Mouse (Mus musculus) CH12.LX (cell line): ENCODE measurements around the gene Itih5. TPM values are rescaled to one million over a fixed set of nuclear protein-coding genes. Genes with fewer than 3 reads are reported as not detected.

Source experiments
- DNase-seq: peaks from one replicate; pipeline ENCODE4 v3.0.0-alpha.2; 2013; ENCODE audit errors: extremely low read depth
- H3K27ac ChIP-seq: 2 replicates; pipeline ENCODE4 v1.5.1; 2012; ENCODE audit warnings: low read depth, mild to moderate bottlenecking, control low read depth, moderate library complexity; ENCODE audit not compliant: insufficient read depth
- H3K27me3 ChIP-seq: replicated peaks from 2 replicates; pipeline ENCODE3; 2012; ENCODE audit warnings: inconsistent platforms
- H3K36me3 ChIP-seq, 2 experiments: replicated peaks in 1 of 2; 2 replicates each; pipeline versions ENCODE3 to v1.6.1; 2012; ENCODE audit warnings: inconsistent platforms in 1 of 2, low read length in 1 of 2, mild to moderate bottlenecking in 1 of 2, mixed read lengths in 1 of 2, moderate library complexity in 1 of 2; ENCODE audit not compliant: control insufficient read depth in 1 of 2, insufficient read depth in 1 of 2
- H3K4me1 ChIP-seq, 2 experiments: 2 replicates each; pipeline ENCODE4 v1.6.1; 2012; ENCODE audit warnings: inconsistent platforms in 1 of 2, moderate library complexity in 1 of 2; ENCODE audit not compliant: insufficient read depth in 2 of 2, control insufficient read depth in 1 of 2
- H3K4me2 ChIP-seq: 2 replicates; pipeline ENCODE4 v1.6.1; 2012; ENCODE audit warnings: low read depth, mild to moderate bottlenecking, control low read depth; ENCODE audit not compliant: poor library complexity, insufficient read depth, severe bottlenecking
- H3K4me3 ChIP-seq, 3 experiments: fragments of 150-350 bp in 1 of 3; sonication (generic) in 1 of 3; replicated peaks in 1 of 3; 2 replicates each; pipeline versions ENCODE3 to v1.5.1; 2011 to 2012; ENCODE audit warnings: low read depth in 2 of 3, low read length in 2 of 3, mild to moderate bottlenecking in 2 of 3, moderate library complexity in 2 of 3, control low read depth in 1 of 3, improper control_type of control experiment in 1 of 3, inconsistent platforms in 1 of 3, mixed read lengths in 1 of 3; ENCODE audit not compliant: poor library complexity in 1 of 3
- H3K79me2 ChIP-seq: replicated peaks from 2 replicates; pipeline ENCODE4 v1.6.1; 2012; ENCODE audit warnings: mild to moderate bottlenecking, moderate library complexity; ENCODE audit not compliant: control insufficient read depth, poor library complexity, insufficient read depth, severe bottlenecking; ENCODE audit errors: extremely low read depth
- H3K9ac ChIP-seq: 2 replicates; pipeline ENCODE4 v1.6.1; 2012; ENCODE audit warnings: low read depth, mild to moderate bottlenecking, control low read depth, moderate library complexity; ENCODE audit not compliant: insufficient read depth
- H3K9me3 ChIP-seq: replicated peaks from 2 replicates; pipeline ENCODE3; 2012; ENCODE audit warnings: low read length, inconsistent platforms, mixed read lengths
- BHLHE40 ChIP-seq: IDR thresholded peaks from 2 replicates; pipeline ENCODE4 v1.6.1; 2011; ENCODE audit warnings: mild to moderate bottlenecking, low read depth, low read length, improper control_type of control experiment
- CHD1 ChIP-seq: IDR thresholded peaks from 2 replicates; pipeline ENCODE4 v1.6.1; 2012; ENCODE audit warnings: low read depth, low read length, improper control_type of control experiment, inconsistent platforms
- CHD2 ChIP-seq: IDR thresholded peaks from 2 replicates; pipeline ENCODE4 v1.6.1; 2011; ENCODE audit warnings: low read length, improper control_type of control experiment
- CTCF ChIP-seq, 2 experiments: IDR thresholded peaks in 1 of 2; conservative IDR thresholded peaks in 1 of 2; 2 replicates each; pipeline ENCODE4 v1.5.1; 2011 to 2012; ENCODE audit warnings: low read depth in 2 of 2, low read length in 2 of 2, improper control_type of control experiment in 1 of 2, inconsistent platforms in 1 of 2, mild to moderate bottlenecking in 1 of 2, moderate library complexity in 1 of 2
- E2F4 ChIP-seq: IDR thresholded peaks from 2 replicates; pipeline ENCODE4 v1.6.1; 2011; ENCODE audit warnings: low read depth, low read length, improper control_type of control experiment; ENCODE audit not compliant: insufficient replicate concordance
- ELF1 ChIP-seq: IDR thresholded peaks from 2 replicates; pipeline ENCODE4 v1.6.1; 2014; ENCODE audit warnings: low read depth, mild to moderate bottlenecking, inconsistent platforms, low read length, improper control_type of control experiment
- ETS1 ChIP-seq: conservative IDR thresholded peaks from 2 replicates; pipeline ENCODE4 v1.6.1; 2012; ENCODE audit warnings: low read depth, mild to moderate bottlenecking, inconsistent platforms, low read length, improper control_type of control experiment, moderate library complexity
- HCFC1 ChIP-seq: IDR thresholded peaks from 2 replicates; pipeline ENCODE4 v1.6.1; 2012; ENCODE audit warnings: low read depth, mild to moderate bottlenecking, inconsistent platforms, low read length, improper control_type of control experiment
- JUN ChIP-seq: IDR thresholded peaks from 2 replicates; pipeline ENCODE4 v1.6.1; 2011; ENCODE audit warnings: low read depth, mild to moderate bottlenecking, low read length, improper control_type of control experiment, moderate library complexity; ENCODE audit not compliant: insufficient read depth
- KAT2A ChIP-seq: IDR thresholded peaks from 2 replicates; pipeline ENCODE4 v1.6.1; 2012; ENCODE audit warnings: low read length, improper control_type of control experiment, inconsistent platforms; ENCODE audit not compliant: insufficient replicate concordance
- MAFK ChIP-seq: IDR thresholded peaks from 2 replicates; pipeline ENCODE4 v1.6.1; 2011; ENCODE audit warnings: low read length, improper control_type of control experiment; ENCODE audit not compliant: insufficient replicate concordance
- MAX ChIP-seq: IDR thresholded peaks from 2 replicates; pipeline ENCODE4 v1.6.1; 2011; ENCODE audit warnings: low read length, improper control_type of control experiment
- MAZ ChIP-seq: IDR thresholded peaks from 2 replicates; pipeline ENCODE4 v1.6.1; 2012; ENCODE audit warnings: low read depth, mild to moderate bottlenecking, inconsistent platforms, low read length, improper control_type of control experiment, moderate library complexity
- MXI1 ChIP-seq: IDR thresholded peaks from 2 replicates; pipeline ENCODE4 v1.6.1; 2011; ENCODE audit warnings: mild to moderate bottlenecking, low read depth, low read length, improper control_type of control experiment
- MYC ChIP-seq: IDR thresholded peaks from 2 replicates; pipeline ENCODE4 v1.6.1; 2011; ENCODE audit warnings: low read depth, mild to moderate bottlenecking, improper control_type of control experiment, low read length
- PAX5 ChIP-seq: IDR thresholded peaks from 2 replicates; pipeline ENCODE4 v1.6.1; 2012; ENCODE audit warnings: low read length, inconsistent platforms, mixed read lengths
- POLR2AphosphoS2 ChIP-seq: IDR thresholded peaks from 2 replicates; pipeline ENCODE4 v1.6.1; 2011; ENCODE audit warnings: low read depth, low read length, improper control_type of control experiment
- RAD21 ChIP-seq: IDR thresholded peaks from 2 replicates; pipeline ENCODE4 v1.6.1; 2011; ENCODE audit warnings: low read depth, mild to moderate bottlenecking, low read length, improper control_type of control experiment, moderate library complexity
- RCOR1 ChIP-seq: conservative IDR thresholded peaks from 2 replicates; pipeline ENCODE4 v1.6.1; 2012; ENCODE audit warnings: low read depth, mild to moderate bottlenecking, inconsistent platforms, low read length, improper control_type of control experiment
- SIN3A ChIP-seq: IDR thresholded peaks from 2 replicates; pipeline ENCODE4 v1.6.1; 2012; ENCODE audit warnings: low read length, improper control_type of control experiment, inconsistent platforms
- SMC3 ChIP-seq: IDR thresholded peaks from 2 replicates; pipeline ENCODE4 v1.6.1; 2011; ENCODE audit warnings: low read depth, low read length, improper control_type of control experiment
- TBP ChIP-seq: conservative IDR thresholded peaks from 2 replicates; pipeline ENCODE4 v1.6.1; 2011; ENCODE audit warnings: low read depth, low read length, improper control_type of control experiment
- USF1 ChIP-seq: IDR thresholded peaks from 2 replicates; pipeline ENCODE4 v1.6.1; 2014; ENCODE audit warnings: low read depth, mild to moderate bottlenecking, inconsistent platforms, low read length, improper control_type of control experiment
- ZKSCAN1 ChIP-seq: IDR thresholded peaks from 2 replicates; pipeline ENCODE4 v1.6.1; 2012; ENCODE audit warnings: low read depth, inconsistent platforms, low read length, improper control_type of control experiment, borderline replicate concordance
- ZMIZ1 ChIP-seq: IDR thresholded peaks from 2 replicates; pipeline ENCODE4 v1.6.1; 2012; ENCODE audit warnings: low read depth, mild to moderate bottlenecking, inconsistent platforms, low read length, improper control_type of control experiment
- dilution Hi-C: fragments of 300-500 bp; cut with MboI; formaldehyde crosslinking; loops from 2 replicates; pipeline ENCODE4 v1.14.3; 2020; ENCODE audit warnings: low sequenced_read_pairs; ENCODE audit not compliant: extremely low pct_unique_long_range_greater_than_20kb, extremely low pct_ligation_motif_present
- in situ Hi-C: fragments of 300-500 bp; cut with MboI; formaldehyde crosslinking; loops from 3 replicates; pipeline ENCODE4 v1.14.3; 2019; ENCODE audit warnings: low sequenced_read_pairs, low pct_ligation_motif_present, low pct_unique_long_range_greater_than_20kb, mixed read lengths
- polyA plus RNA-seq: library from polyadenylated mRNA; unstranded; fragments of >175 nt; gene quantifications from 2 replicates; pipeline ENCODE4 v1.2.1, GENCODE M21; 2012; ENCODE audit warnings: low read depth; ENCODE audit not compliant: insufficient read length
- total RNA-seq, 2 experiments: library from RNA; depleted of rRNA; stranded (reverse); fragments of 300-350 nt in 1 of 2; fragments of >200 nt in 1 of 2; gene quantifications; 2 replicates each; pipeline ENCODE4 v1.2.3; 2012 to 2014

Itih5 gene
- total and polyA plus RNA-seq, 3 experiments, result 0.08 to 0.30 (median 0.11) TPM

- Histone ChIP-seq H3K36me3 (no peaks in the 10 kb centered on the region), H3K79me2 (no peaks in the 10 kb centered on the region), H3K4me1 (no peaks in the 10 kb centered on the region), H3K4me2 (no peak overlapping the region), H3K27me3 (no peaks in the 10 kb centered on the region), H3K9ac (no peak overlapping the region), H3K4me3 (no peak overlapping the region)
- no peak for DNase-seq
- in situ Hi-C loops, result no loop called here
- no peak for TF ChIP-seq MAZ
- TF ChIP-seq JUN, result no peak
- TF ChIP-seq SIN3A, result no peak
- no peak for TF ChIP-seq MXI1
- TF ChIP-seq ELF1, result no peak
- no peak for TF ChIP-seq SMC3
- TF ChIP-seq ETS1, result no peak
- no peak for TF ChIP-seq MAFK
- no peak for TF ChIP-seq CHD1
- no peak for TF ChIP-seq USF1
- TF ChIP-seq RAD21, result no peak
- no peak for TF ChIP-seq CTCF (conservative IDR thresholded peaks at IDR 0.05 in 1 of 2, IDR thresholded peaks at IDR 0.05 in 1 of 2; ENCODE audit: low read depth in 2 of 2, low read length in 2 of 2)
- TF ChIP-seq E2F4, result no peak
- no peak for TF ChIP-seq BHLHE40
- TF ChIP-seq MAX, result no peak
- no peak for TF ChIP-seq MYC
- no peak for TF ChIP-seq POLR2AphosphoS2
- TF ChIP-seq, all 38 proteins: peak for 0
- Histone ChIP-seq H3K27ac (no peak overlapping the region), H3K9me3 (no peaks in the 10 kb centered on the region)
- dilution Hi-C loops, result no loop called here
Measured at GRCm38 (mm10) chr2:10168016-10168415, 14.6 kb downstream of the Itih5 start.

GRCm38 (mm10) chr2:10169991-10170390, 16.6 kb downstream of the Itih5 start:
- TF ChIP-seq RCOR1 (no peak), CHD1 (no peak), CTCF (conservative IDR thresholded peaks at IDR 0.05 in 1 of 2, IDR thresholded peaks at IDR 0.05 in 1 of 2; ENCODE audit: low read depth in 2 of 2, low read length in 2 of 2) (no peak), MYC (no peak), ZMIZ1 (no peak), ZKSCAN1 (no peak), CHD2 (no peak), RAD21 (no peak), POLR2AphosphoS2 (no peak), PAX5 (no peak), HCFC1 (no peak), JUN (no peak), TBP (no peak), KAT2A (no peak)
- DNase-seq, result no peak
- H3K36me3 ChIP-seq, result no peaks in the 10 kb centered on the region
- H3K9me3 ChIP-seq, result no peaks in the 10 kb centered on the region
- no peaks in the 10 kb centered on the region for H3K27me3 ChIP-seq
- no peak overlapping the region for H3K4me2 ChIP-seq
- in situ Hi-C loops (no loop called here), dilution Hi-C loops (no loop called here)
- no peaks in the 10 kb centered on the region for H3K4me1 ChIP-seq
- no peak overlapping the region for H3K4me3 ChIP-seq
- no peak overlapping the region for H3K27ac ChIP-seq
- H3K79me2 ChIP-seq, result no peaks in the 10 kb centered on the region
- H3K9ac ChIP-seq, result no peak overlapping the region
